Mouse (Mus musculus) splenic B cell, adult 2 months (primary cell): ENCODE measurements at regions not wholly inside any gene's neighbourhood (a gene's known extent, or its start where the extent isn't known, plus 50 kb on each side); places are given as distances from the start of the nearest gene placed in this dataset.
"Not testable (repeated sequence)": the region's sequence is repeated elsewhere in the genome, so short reads cannot be mapped to it uniquely, and the experiment has no call there.

Experiments
- DNase-seq: peaks from one replicate; pipeline ENCODE4 v3.0.0-alpha.2; 2011; ENCODE audit warnings: low read depth, low spot score
- H3K27me3 ChIP-seq: 2 replicates; pipeline ENCODE4 v1.6.1; 2012; ENCODE audit warnings: mild to moderate bottlenecking, low read length, moderate library complexity, mixed read lengths; ENCODE audit not compliant: control insufficient read depth, poor library complexity, insufficient read depth, severe bottlenecking
- H3K36me3 ChIP-seq: 2 replicates; pipeline ENCODE4 v1.6.1; 2012; ENCODE audit warnings: mild to moderate bottlenecking, low read length, moderate library complexity, mixed read lengths; ENCODE audit not compliant: control insufficient read depth, poor library complexity, insufficient read depth, severe bottlenecking

GRCm38 (mm10) chr17:13555311-13556059 is 201.1 kb downstream of the Tcp10c start:
- H3K27me3 ChIP-seq, DNase-seq, H3K36me3 ChIP-seq: not testable (repeated sequence)

GRCm38 (mm10) chr17:13556060-13556660 is 201.8 kb downstream of the Tcp10c start:
- H3K27me3 ChIP-seq, DNase-seq, H3K36me3 ChIP-seq: not testable (repeated sequence)

- Histone ChIP-seq H3K36me3 (no peaks in the 10 kb centered on the region), H3K27me3 (no peaks in the 10 kb centered on the region; the same call in 1 of the 2 replicates)
- DNase-seq = peak; percentile 58
Observed at GRCm38 (mm10) chr17:13558863-13559262, 201.5 kb upstream of the Afdn start.

- H3K36me3 ChIP-seq = no peaks in the 10 kb centered on the region
- no peak for DNase-seq
- no peaks in the 10 kb centered on the region; the same call in 1 of the 2 replicates for H3K27me3 ChIP-seq
Observed at GRCm38 (mm10) chr17:13561342-13561741, 199.0 kb upstream of the Afdn start.

- DNase-seq = no peak
- no peaks in the 10 kb centered on the region; the same call in 1 of the 2 replicates for H3K27me3 ChIP-seq
- H3K36me3 ChIP-seq = no peaks in the 10 kb centered on the region
Observed at GRCm38 (mm10) chr17:13562974-13563373, 197.4 kb upstream of the Afdn start.

- H3K36me3 ChIP-seq = no peaks in the 10 kb centered on the region
- H3K27me3 ChIP-seq = no peaks in the 10 kb centered on the region
- DNase-seq = no peak
Observed at GRCm38 (mm10) chr17:13564800-13565199, 195.5 kb upstream of the Afdn start.

- H3K27me3 ChIP-seq = no peaks in the 10 kb centered on the region
- no peaks in the 10 kb centered on the region for H3K36me3 ChIP-seq
- DNase-seq = no peak
Observed at GRCm38 (mm10) chr17:13566680-13567079, 193.7 kb upstream of the Afdn start.

GRCm38 (mm10) chr17:13567183-13567582 is 193.2 kb upstream of the Afdn start:
- H3K27me3 ChIP-seq = no peaks in the 10 kb centered on the region
- H3K36me3 ChIP-seq = no peaks in the 10 kb centered on the region
- no peak for DNase-seq

- Histone ChIP-seq H3K36me3 (no peaks in the 10 kb centered on the region), H3K27me3 (no peaks in the 10 kb centered on the region)
- no peak for DNase-seq
Observed at GRCm38 (mm10) chr17:13570796-13571195, 189.5 kb upstream of the Afdn start.

GRCm38 (mm10) chr17:13572204-13572833 is 188.0 kb upstream of the Afdn start:
- Histone ChIP-seq H3K27me3 (no peaks in the 10 kb centered on the region), H3K36me3 (no peaks in the 10 kb centered on the region)
- no peak for DNase-seq

- Histone ChIP-seq H3K36me3 (no peaks in the 10 kb centered on the region), H3K27me3 (no peaks in the 10 kb centered on the region)
- no peak for DNase-seq
Observed at GRCm38 (mm10) chr17:13573036-13573435, 187.3 kb upstream of the Afdn start.

GRCm38 (mm10) chr17:13574122-13574521 is 186.2 kb upstream of the Afdn start:
- Histone ChIP-seq H3K27me3 (no peaks in the 10 kb centered on the region), H3K36me3 (no peaks in the 10 kb centered on the region)
- DNase-seq = no peak

- Histone ChIP-seq H3K36me3 (no peaks in the 10 kb centered on the region), H3K27me3 (no peaks in the 10 kb centered on the region; the same call in 1 of the 2 replicates)
- DNase-seq = no peak
Observed at GRCm38 (mm10) chr17:13574682-13575444, 185.5 kb upstream of the Afdn start.

- no peak for DNase-seq
- Histone ChIP-seq H3K27me3 (no peaks in the 10 kb centered on the region; the same call in 1 of the 2 replicates), H3K36me3 (no peaks in the 10 kb centered on the region)
Observed at GRCm38 (mm10) chr17:13577798-13578197, 182.5 kb upstream of the Afdn start.
